Mouse (Mus musculus): ENCODE data around the gene Fgfr2. TPM values are rescaled to one million over a fixed set of nuclear protein-coding genes. Genes with fewer than 3 reads are reported as not detected.

The Fgfr2 gene
- polyA plus RNA-seq, 1 experiment from 2014 or later: 67.0 TPM

GRCm38 (mm10) chr7:132214031-132214430 lies 909.1 kb downstream of the Fgfr2 start:
- Histone ChIP-seq H3K4me2 (replicated peaks) (no peak overlapping the region), H3K27me3 (replicated peaks) (no peaks in the 10 kb centered on the region), H3K36me3 (no peaks in the 10 kb centered on the region), H3K9ac (no peak overlapping the region), H3K4me3 (replicated peaks) (no peak overlapping the region), H3K4me1 (replicated peaks) (no peaks in the 10 kb centered on the region), H3K27ac (no peak overlapping the region), H3K9me3 (no peaks in the 10 kb centered on the region)
- 77% methylated on average over 10 of the region's 10 CpGs for WGBS
- no peak for ATAC-seq

GRCm38 (mm10) chr7:132213460-132213859 lies 909.7 kb downstream of the Fgfr2 start:
- Histone ChIP-seq H3K27me3 (replicated peaks) (no peaks in the 10 kb centered on the region), H3K36me3 (no peaks in the 10 kb centered on the region), H3K4me1 (replicated peaks) (no peaks in the 10 kb centered on the region), H3K27ac (no peak overlapping the region), H3K9ac (no peak overlapping the region), H3K9me3 (no peaks in the 10 kb centered on the region), H3K4me3 (replicated peaks) (no peak overlapping the region), H3K4me2 (replicated peaks) (no peak overlapping the region)
- 6% methylated on average over 8 of the region's 8 CpGs for WGBS
- peak; percentile 63; the same call in 1 of the 2 replicates for ATAC-seq

DNA sequence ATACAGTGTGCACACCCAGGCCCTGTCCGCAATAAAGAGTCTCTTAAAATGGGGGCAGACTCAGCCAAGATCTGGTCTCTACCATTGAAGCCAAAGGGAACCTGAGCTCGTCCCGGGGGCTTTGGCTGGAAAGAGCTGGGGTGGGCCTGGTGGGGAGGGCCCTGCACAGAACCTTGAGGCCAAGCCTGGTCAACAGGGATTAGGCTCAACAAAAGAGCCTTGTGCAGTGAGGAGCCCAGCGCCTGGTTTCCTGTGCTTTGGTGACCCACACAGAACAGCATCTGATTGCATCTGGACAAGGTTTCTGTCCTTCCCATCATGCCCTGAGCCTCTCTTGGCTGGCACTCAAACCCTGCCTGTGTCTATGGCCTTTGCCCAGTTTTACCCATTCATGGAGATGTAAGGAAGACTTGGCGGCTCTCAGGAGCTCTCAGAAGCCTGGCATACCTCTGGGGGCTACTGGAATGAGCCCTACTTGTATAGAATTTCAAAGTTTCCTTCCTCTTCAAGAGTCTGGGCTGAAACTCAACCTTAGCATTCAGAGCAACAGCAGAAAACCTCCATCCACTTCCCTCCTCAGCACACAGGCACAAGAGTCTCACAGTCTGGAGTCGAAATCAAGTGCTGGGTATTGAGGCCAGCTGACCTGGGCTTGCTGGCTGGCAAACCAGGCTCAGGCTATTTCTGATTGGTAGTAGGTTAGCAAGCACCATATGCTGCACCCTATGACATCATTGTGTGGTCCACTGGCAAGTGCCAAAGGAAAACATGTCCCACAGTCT lies 911.0 kb downstream of the Fgfr2 start:
- no peak overlapping the region for H3K27ac ChIP-seq
- WGBS: 75% methylated on average over 6 of the region's 6 CpGs
- no peak overlapping the region for H3K9ac ChIP-seq
- H3K9me3 ChIP-seq: no peaks in the 10 kb centered on the region
- no peaks in the 10 kb centered on the region for H3K27me3 ChIP-seq (replicated peaks)
- H3K36me3 ChIP-seq: no peaks in the 10 kb centered on the region
- no peak for ATAC-seq
- H3K4me1 ChIP-seq (replicated peaks): no peaks in the 10 kb centered on the region
- H3K4me3 ChIP-seq (replicated peaks): no peak overlapping the region
- H3K4me2 ChIP-seq (replicated peaks): no peak overlapping the region

- WGBS: 80% methylated on average over 5 of the region's 5 CpGs
- H3K9me3 ChIP-seq: no peaks in the 10 kb centered on the region
- no peak overlapping the region for H3K9ac ChIP-seq
- H3K36me3 ChIP-seq: no peaks in the 10 kb centered on the region
- H3K27ac ChIP-seq: no peak overlapping the region
- no peaks in the 10 kb centered on the region for H3K27me3 ChIP-seq (replicated peaks)
- H3K4me3 ChIP-seq (replicated peaks): no peak overlapping the region
- H3K4me2 ChIP-seq (replicated peaks): no peak overlapping the region
- ATAC-seq: no peak
- no peaks in the 10 kb centered on the region for H3K4me1 ChIP-seq (replicated peaks)
Measured at GRCm38 (mm10) chr7:132210616-132211015, 912.5 kb downstream of the Fgfr2 start.

DNA sequence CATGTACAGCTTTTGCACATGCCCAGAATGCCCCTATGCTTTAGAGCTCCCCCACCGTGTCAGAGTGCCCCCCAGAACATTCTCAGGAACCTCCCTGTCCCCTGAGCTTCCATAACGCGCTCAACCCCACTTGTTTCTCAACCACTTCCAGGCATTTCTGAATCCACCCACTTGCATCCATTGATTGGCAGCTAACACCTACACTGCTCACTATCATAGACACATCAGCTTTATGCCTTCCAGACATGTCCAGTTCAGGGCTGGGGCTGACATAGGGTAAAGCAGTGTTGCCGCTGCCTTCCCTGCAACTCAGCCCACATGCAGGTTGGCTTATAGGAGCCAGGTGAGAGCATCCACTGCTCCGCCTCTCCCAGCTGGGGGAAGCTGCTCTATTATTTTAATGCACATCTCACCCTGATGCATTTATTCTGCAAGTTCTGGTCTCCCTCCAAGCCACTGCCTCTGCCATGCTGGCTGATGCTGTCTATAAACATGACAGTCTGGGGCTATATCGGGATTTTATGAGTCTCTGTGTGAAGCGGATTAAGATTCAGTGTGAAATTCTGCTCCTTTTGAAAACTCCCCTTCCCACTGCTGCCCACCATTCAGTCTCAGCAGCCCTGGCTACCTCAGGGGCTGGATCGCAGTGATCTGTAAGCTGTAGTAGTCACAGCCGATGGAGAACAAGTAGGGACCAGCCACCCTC lies 914.1 kb downstream of the Fgfr2 start:
- no peak for ATAC-seq
- no peaks in the 10 kb centered on the region for H3K9me3 ChIP-seq
- H3K36me3 ChIP-seq: no peaks in the 10 kb centered on the region
- no peak overlapping the region for H3K4me3 ChIP-seq (replicated peaks)
- no peak overlapping the region for H3K4me2 ChIP-seq (replicated peaks)
- 81% methylated on average over 9 of the region's 9 CpGs for WGBS
- H3K4me1 ChIP-seq (replicated peaks): no peaks in the 10 kb centered on the region
- no peaks in the 10 kb centered on the region for H3K27me3 ChIP-seq (replicated peaks)
- H3K27ac ChIP-seq: no peak overlapping the region
- no peak overlapping the region for H3K9ac ChIP-seq

DNA sequence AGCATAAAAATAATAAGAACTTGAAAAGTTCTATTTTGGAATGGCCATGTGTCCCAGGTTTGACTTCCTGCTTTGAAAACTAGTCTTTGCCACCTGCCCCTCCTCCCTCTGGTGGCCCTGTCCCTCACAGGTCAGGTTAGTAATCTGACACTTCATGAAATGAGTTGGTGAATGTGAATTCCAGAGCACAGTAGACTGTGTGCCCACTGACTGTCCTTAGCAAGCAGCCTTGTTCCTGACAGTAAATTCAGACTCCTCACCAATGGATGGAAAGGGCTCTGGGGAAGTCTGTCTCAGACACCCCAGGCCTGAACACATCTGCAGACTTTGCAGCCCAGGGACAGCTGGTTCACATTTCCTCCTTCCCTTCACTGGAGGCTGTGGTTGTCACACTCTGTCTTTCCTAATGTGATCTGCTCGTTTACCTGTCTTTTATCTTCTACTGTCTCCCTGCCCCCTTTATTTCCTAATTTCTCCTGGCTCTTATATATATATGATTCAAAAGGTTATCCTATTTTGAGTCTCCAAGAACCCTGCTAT lies 919.0 kb downstream of the Fgfr2 start:
- Histone ChIP-seq H3K36me3 (no peaks in the 10 kb centered on the region), H3K27me3 (replicated peaks) (no peaks in the 10 kb centered on the region), H3K4me1 (replicated peaks) (no peaks in the 10 kb centered on the region), H3K4me2 (replicated peaks) (no peak overlapping the region), H3K9ac (no peak overlapping the region), H3K9me3 (no peaks in the 10 kb centered on the region), H3K4me3 (replicated peaks) (no peak overlapping the region), H3K27ac (no peak overlapping the region)
- 11% methylated on average over 1 of the region's 1 CpGs for WGBS
- no peak for ATAC-seq

DNA sequence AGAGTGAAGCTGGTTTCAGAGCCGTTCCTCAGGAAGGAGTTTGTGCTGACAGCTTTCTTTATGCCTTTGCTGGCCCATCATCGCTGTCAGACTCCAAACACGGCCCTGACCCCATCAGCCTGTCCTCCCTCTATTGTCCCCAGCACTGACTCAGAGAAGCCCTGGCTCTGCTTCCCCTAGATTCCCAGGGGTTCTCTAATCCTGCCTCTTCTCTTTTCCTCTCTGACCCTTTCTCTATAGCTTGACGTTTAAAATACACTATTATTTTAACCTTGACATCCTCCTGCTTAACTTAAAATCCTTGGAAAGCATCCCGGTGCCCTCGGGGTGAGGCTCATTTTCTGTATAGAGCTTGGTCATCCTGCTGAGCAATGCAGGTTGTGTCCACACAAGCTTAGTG lies 923.5 kb downstream of the Fgfr2 start:
- no peaks in the 10 kb centered on the region for H3K9me3 ChIP-seq
- H3K4me2 ChIP-seq (replicated peaks): no peak overlapping the region
- no peak for ATAC-seq
- no peaks in the 10 kb centered on the region for H3K4me1 ChIP-seq (replicated peaks)
- H3K27ac ChIP-seq: no peak overlapping the region
- H3K27me3 ChIP-seq (replicated peaks): no peaks in the 10 kb centered on the region
- no peaks in the 10 kb centered on the region for H3K36me3 ChIP-seq
- no peak overlapping the region for H3K4me3 ChIP-seq (replicated peaks)
- 41% methylated on average over 6 of the region's 6 CpGs for WGBS
- no peak overlapping the region for H3K9ac ChIP-seq

DNA sequence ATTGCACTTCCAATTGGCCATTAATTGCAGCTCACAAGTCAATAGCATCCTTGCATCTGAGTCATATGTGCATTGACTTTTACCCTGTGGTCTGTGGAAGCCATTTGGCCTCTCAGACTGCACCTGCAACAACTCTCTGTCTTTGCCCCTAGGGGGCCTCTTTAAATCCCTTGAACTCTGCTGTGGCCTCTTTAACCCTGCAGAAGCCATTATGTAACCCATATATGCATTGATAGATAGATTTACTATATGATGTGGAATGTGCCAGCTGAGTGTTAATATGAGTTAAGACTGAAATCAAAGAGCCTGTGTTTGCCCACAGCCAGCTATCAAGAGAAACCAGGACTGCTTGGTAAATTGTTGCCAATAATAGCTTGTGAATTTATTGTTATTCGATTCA lies 924.3 kb downstream of the Fgfr2 start:
- ATAC-seq: no peak
- WGBS: 76% methylated on average over 1 of the region's 1 CpGs
- Histone ChIP-seq H3K4me2 (replicated peaks) (no peak overlapping the region), H3K4me1 (replicated peaks) (no peaks in the 10 kb centered on the region), H3K9ac (no peak overlapping the region), H3K27me3 (replicated peaks) (no peaks in the 10 kb centered on the region), H3K4me3 (replicated peaks) (no peak overlapping the region), H3K9me3 (no peaks in the 10 kb centered on the region), H3K27ac (no peak overlapping the region), H3K36me3 (no peaks in the 10 kb centered on the region)

DNA sequence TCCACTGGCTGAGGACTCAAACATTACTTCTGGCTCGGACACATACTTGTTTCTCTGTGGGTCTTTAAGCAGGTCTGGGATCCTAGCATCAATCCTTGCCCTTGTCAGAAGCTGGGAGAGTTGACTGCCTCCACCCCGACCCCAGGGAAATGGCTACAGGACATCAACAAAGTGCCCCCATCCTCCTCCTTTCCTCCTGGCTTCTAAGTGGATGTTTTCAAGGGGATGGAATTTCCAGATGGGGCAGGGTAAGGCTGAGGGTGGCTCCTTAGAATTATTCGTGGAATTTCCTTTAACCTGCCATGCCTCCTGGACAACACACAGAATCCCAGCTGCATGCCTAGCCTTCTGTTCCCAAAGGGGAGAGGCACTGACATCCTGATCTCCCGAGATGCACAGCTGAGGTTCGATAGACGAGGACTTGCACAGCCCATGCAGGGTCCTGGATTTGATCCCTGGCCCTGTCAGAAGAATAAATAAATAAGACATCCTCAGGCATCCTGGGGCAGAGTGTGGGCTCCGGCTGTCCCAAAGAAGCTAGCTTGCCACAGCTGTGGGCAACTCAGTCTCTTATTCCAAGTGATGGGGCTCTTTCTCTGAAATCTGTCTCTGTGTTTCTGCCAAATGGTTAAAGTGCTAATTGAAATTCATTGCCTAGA lies 925.2 kb downstream of the Fgfr2 start:
- Histone ChIP-seq H3K36me3 (no peaks in the 10 kb centered on the region), H3K4me3 (replicated peaks) (no peak overlapping the region), H3K4me1 (replicated peaks) (no peaks in the 10 kb centered on the region), H3K4me2 (replicated peaks) (no peak overlapping the region), H3K27ac (no peak overlapping the region), H3K9me3 (no peaks in the 10 kb centered on the region), H3K27me3 (replicated peaks) (no peaks in the 10 kb centered on the region), H3K9ac (no peak overlapping the region)
- no peak for ATAC-seq
- 29% methylated on average over 7 of the region's 7 CpGs for WGBS

- WGBS: 84% methylated on average over 1 of the region's 1 CpGs
- H3K9me3 ChIP-seq: no peaks in the 10 kb centered on the region
- no peaks in the 10 kb centered on the region for H3K36me3 ChIP-seq
- H3K27me3 ChIP-seq (replicated peaks): no peaks in the 10 kb centered on the region
- no peak overlapping the region for H3K27ac ChIP-seq
- no peaks in the 10 kb centered on the region for H3K4me1 ChIP-seq (replicated peaks)
- H3K9ac ChIP-seq: no peak overlapping the region
- no peak overlapping the region for H3K4me3 ChIP-seq (replicated peaks)
- no peak for ATAC-seq
- H3K4me2 ChIP-seq (replicated peaks): no peak overlapping the region
Measured at GRCm38 (mm10) chr7:132196581-132196980, 926.6 kb downstream of the Fgfr2 start.

- no peaks in the 10 kb centered on the region for H3K9me3 ChIP-seq
- no peak overlapping the region for H3K4me2 ChIP-seq (replicated peaks)
- no peak overlapping the region for H3K27ac ChIP-seq
- H3K4me1 ChIP-seq (replicated peaks): 0 out of 2 replicates have a peak, but pooled peaks cover 2% of the 10 kb centered on the region
- H3K4me3 ChIP-seq (replicated peaks): no peak overlapping the region
- no peaks in the 10 kb centered on the region for H3K36me3 ChIP-seq
- H3K9ac ChIP-seq: no peak overlapping the region
- 95% methylated on average over 2 of the region's 2 CpGs for WGBS
- no peaks in the 10 kb centered on the region for H3K27me3 ChIP-seq (replicated peaks)
- ATAC-seq: no peak
Measured at GRCm38 (mm10) chr7:132193606-132194005, 929.5 kb downstream of the Fgfr2 start.

DNA sequence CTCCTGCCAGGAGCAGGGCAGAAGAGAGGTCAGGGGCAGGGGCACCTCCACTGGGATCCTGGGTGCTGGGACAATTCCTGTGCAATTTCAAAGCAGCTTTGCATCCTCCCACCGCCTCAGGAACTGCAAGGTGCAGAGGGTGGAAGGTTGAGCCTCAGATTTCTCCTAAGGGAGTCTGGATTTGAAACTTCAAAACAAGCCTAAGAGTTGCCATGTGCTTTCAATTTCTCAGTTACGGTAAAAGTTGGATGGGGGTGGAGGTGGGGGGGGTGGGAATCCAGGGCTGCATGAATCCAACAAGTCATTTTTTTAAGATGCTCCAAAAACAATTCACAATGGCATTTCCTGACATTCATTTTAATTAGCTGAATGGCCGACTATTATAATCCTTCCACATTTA lies 935.7 kb downstream of the Fgfr2 start:
- Histone ChIP-seq H3K27ac (no peak overlapping the region), H3K36me3 (no peaks in the 10 kb centered on the region), H3K4me1 (replicated peaks) (0 out of 2 replicates have a peak, but pooled peaks cover 2% of the 10 kb centered on the region), H3K27me3 (replicated peaks) (no peaks in the 10 kb centered on the region), H3K4me2 (replicated peaks) (no peak overlapping the region), H3K9ac (no peak overlapping the region), H3K4me3 (replicated peaks) (no peak overlapping the region), H3K9me3 (no peaks in the 10 kb centered on the region)
- WGBS: 61% methylated on average over 3 of the region's 3 CpGs
- ATAC-seq: no peak
